Mouse (Mus musculus): Measurements from ENCODE around the gene Ufd1.

DNA sequence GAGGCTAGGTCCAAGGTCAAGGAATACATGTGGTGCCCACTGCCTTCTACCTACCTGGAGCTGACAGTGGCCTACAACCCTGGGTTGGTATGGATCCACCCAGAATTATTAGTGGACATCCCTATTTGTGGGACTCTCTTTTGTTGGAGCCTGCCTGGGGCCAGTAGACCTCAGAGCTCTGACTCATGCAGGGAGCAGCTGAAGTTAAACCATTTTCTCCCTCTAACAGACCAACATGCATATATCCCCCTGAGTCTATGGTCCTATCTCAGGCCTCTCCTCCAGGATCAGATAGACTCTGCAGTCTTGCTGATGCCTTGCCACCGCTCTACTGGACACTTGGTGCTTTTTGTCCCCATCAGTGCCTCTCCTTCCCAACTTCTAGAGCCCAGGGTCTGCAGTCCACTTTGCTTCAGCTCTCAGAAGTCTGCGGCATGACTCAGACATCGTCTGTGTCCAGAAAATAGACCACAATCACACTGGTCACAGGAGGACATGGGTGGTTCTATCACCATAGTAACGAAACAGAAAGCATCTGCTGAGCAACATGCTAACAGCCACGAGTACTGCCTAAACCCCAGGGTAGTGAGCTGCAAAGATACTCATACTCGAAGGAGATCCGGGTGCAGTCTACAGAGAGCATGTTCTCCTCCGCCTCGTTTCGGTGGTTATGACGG is 16.2 kb upstream of the Ufd1 start:
- TF ChIP-seq CTCF (IDR thresholded peaks at IDR 0.05; ENCODE audit: extremely low read depth, insufficient read depth, low read length) (no peak), POLR2A (IDR thresholded peaks at IDR 0.05; ENCODE audit: extremely low read depth, insufficient read depth, low read length) (no peak)
